Mouse (Mus musculus) liver, embryonic 11.5 days (tissue): ENCODE results near the gene Nploc4. TPM values are rescaled to one million over a fixed set of nuclear protein-coding genes. Genes with fewer than 3 reads are reported as not detected.

Experiments
- ATAC-seq: fragments of 200-750 bp; cut with Nextera tagmentation; replicated peaks from 2 replicates; pipeline ENCODE4 v1.8.0; 2017; ENCODE audit warnings: moderate number of reproducible peaks, mild to moderate bottlenecking, moderate TSS enrichment, moderate library complexity; ENCODE audit not compliant: low FRiP score
- DNase-seq: peaks from one replicate; pipeline ENCODE4 v3.0.0-alpha.2; 2017; ENCODE audit warnings: low spot score
- H3K27ac ChIP-seq: fragments of 300-500 bp; sonication (generic); 2 replicates; pipeline ENCODE4 v1.5.1; 2014; ENCODE audit warnings: mild to moderate bottlenecking, low read depth, low read length, control low read depth
- H3K27me3 ChIP-seq: fragments of 300-500 bp; sonication (generic); replicated peaks from 2 replicates; pipeline ENCODE4 v1.6.1; 2014; ENCODE audit warnings: low read length, mixed read lengths; ENCODE audit not compliant: control insufficient read depth, insufficient read depth
- H3K36me3 ChIP-seq: fragments of 300-500 bp; sonication (generic); 2 replicates; pipeline ENCODE4 v1.6.1; 2014; ENCODE audit warnings: mild to moderate bottlenecking, low read length, moderate library complexity, mixed read lengths; ENCODE audit not compliant: control insufficient read depth, insufficient read depth
- H3K4me1 ChIP-seq: fragments of 300-500 bp; sonication (generic); replicated peaks from 2 replicates; pipeline ENCODE4 v1.6.1; 2014; ENCODE audit warnings: low read length, mixed read lengths; ENCODE audit not compliant: control insufficient read depth, insufficient read depth
- H3K4me2 ChIP-seq: fragments of 300-500 bp; sonication (generic); 2 replicates; pipeline ENCODE4 v1.6.1; 2014; ENCODE audit warnings: mild to moderate bottlenecking, control low read depth, moderate library complexity
- H3K4me3 ChIP-seq: fragments of 300-500 bp; sonication (generic); 2 replicates; pipeline ENCODE4 v1.5.1; 2014; ENCODE audit warnings: low read depth, low read length, control low read depth
- H3K9ac ChIP-seq: fragments of 300-500 bp; sonication (generic); 2 replicates; pipeline ENCODE4 v1.6.1; 2014; ENCODE audit warnings: low read depth, low read length, control low read depth
- H3K9me3 ChIP-seq: fragments of 300-500 bp; sonication (generic); 2 replicates; pipeline ENCODE4 v1.6.1; 2016; ENCODE audit warnings: low read length, inconsistent platforms, mixed read lengths; ENCODE audit not compliant: control insufficient read depth
- WGBS: fragments of 180-500 bp; shearing (Covaris S2); extraction: QIAGEN DNeasy Blood & Tissue Kit; methylation state at CpG from one replicate; pipeline ENCODE4 v1.1.7; 2014; 5-methylcytosine and 5-hydroxymethylcytosine counted together
- microRNA-seq: library from miRNA; unstranded; fragments of <30 nt; microRNA quantifications from one replicate; pipeline ENCODE4, GENCODE M21; 2017; ENCODE audit warnings: borderline number of aligned reads
- polyA plus RNA-seq: library from polyadenylated mRNA; unstranded; fragments of >200 nt; fragmentation: Nextera tagmentation; extraction: Ambion mirVana; gene quantifications from 2 replicates; pipeline ENCODE4 v1.2.1, GENCODE M21; 2014

The Nploc4 gene
- polyA plus RNA-seq, 1 experiment from 2014 or later, result 44.5 TPM

DNA sequence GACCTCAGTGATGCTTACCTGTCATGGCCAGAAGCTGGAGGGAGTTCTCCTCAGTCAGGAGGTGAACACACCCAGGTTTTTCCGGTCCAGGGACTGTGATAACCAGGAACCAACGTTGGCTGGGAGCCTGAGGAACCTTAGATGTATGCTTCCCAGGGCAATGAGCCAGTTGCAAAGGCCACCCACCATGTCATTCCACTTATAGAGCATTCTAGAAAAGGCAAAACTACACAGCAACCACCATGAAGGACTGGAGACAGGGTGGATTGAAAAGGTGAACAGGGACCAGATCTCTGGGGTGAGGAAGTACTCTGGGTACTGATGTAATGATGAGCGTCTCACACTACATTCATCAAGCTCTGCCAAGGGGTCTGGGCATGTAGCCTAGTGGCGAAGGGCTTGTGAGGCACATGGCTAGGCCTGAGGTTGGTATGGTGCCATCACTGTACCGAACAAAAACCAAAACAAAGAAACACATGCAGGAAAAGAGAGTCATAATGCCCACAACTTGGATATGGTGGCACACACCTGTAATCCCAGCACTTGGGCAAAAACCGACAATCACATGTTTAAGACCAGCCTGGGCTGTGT, 102.0 kb downstream of the Nploc4 start:
- 80% methylated on average over 6 of the region's 6 CpGs for WGBS
- no peak for DNase-seq
- H3K27me3 ChIP-seq, result no peaks in the 10 kb centered on the region
- H3K27ac ChIP-seq, result no peak overlapping the region
- no peaks in the 10 kb centered on the region for H3K36me3 ChIP-seq
- H3K9ac ChIP-seq, result no peak overlapping the region
- H3K9me3 ChIP-seq, result no peaks in the 10 kb centered on the region
- peaks cover 6% of the 10 kb centered on the region; the same call in 1 of the 2 replicates for H3K4me1 ChIP-seq
- no peak overlapping the region for H3K4me3 ChIP-seq
- H3K4me2 ChIP-seq, result no peak overlapping the region
- ATAC-seq, result no peak

Small RNAs within 50 kb of the gene (microRNA-seq; reads per million reads assigned to microRNA genes)
- gene Gm23419 (not detected), gene Mir6935 (6.7 reads per million, percentile 17 among the genes with 10 or more reads in this experiment)

Other genes starting within 250 kb of the Nploc4 start
- gene Bahcc1, start 204.8 kb downstream of the Nploc4 start, polyA plus RNA-seq, result 6.7 and 8.8 TPM in 2 replicates
- gene Actg1, start 89.2 kb downstream of the Nploc4 start, polyA plus RNA-seq, result 1,592 and 1,704 TPM in 2 replicates
- 0.29 TPM in 1 of 2 replicates, not detected in the other for gene Fscn2, start 76.2 kb downstream of the Nploc4 start, polyA plus RNA-seq
- gene Faap100, start 58.9 kb downstream of the Nploc4 start, polyA plus RNA-seq, result 22.8 and 23.2 TPM in 2 replicates
- 0.10 TPM in 1 of 2 replicates, not detected in the other for gene Tspan10, start 4.9 kb upstream of the Nploc4 start, polyA plus RNA-seq
- gene Pde6g, start 15.8 kb upstream of the Nploc4 start, polyA plus RNA-seq, result 0.18 and 0.51 TPM in 2 replicates
- 12.7 and 16.8 TPM in 2 replicates for gene Oxld1, start 20.4 kb upstream of the Nploc4 start, polyA plus RNA-seq
- 51.5 and 52.0 TPM in 2 replicates for gene Ccdc137, start 20.4 kb upstream of the Nploc4 start, polyA plus RNA-seq
- 39.1 and 40.2 TPM in 2 replicates for gene Arl16, start 29.9 kb upstream of the Nploc4 start, polyA plus RNA-seq
- 252 and 266 TPM in 2 replicates for gene Mrpl12, start 46.9 kb upstream of the Nploc4 start, polyA plus RNA-seq
- 65.5 and 70.6 TPM in 2 replicates for gene Slc25a10, start 54.1 kb upstream of the Nploc4 start, polyA plus RNA-seq
- gene Gcgr, start 93.0 kb upstream of the Nploc4 start, polyA plus RNA-seq, result 7.6 and 7.7 TPM in 2 replicates
- 117 and 123 TPM in 2 replicates for gene Mcrip1, start 112.0 kb upstream of the Nploc4 start, polyA plus RNA-seq
- gene Ppp1r27, start 113.4 kb upstream of the Nploc4 start, polyA plus RNA-seq, result not detected in 2 replicates
- 648 and 680 TPM in 2 replicates for gene P4hb, start 135.5 kb upstream of the Nploc4 start, polyA plus RNA-seq
- 557 and 561 TPM in 2 replicates for gene Arhgdia, start 143.9 kb upstream of the Nploc4 start, polyA plus RNA-seq
- gene Alyref, start 160.7 kb upstream of the Nploc4 start, polyA plus RNA-seq, result 601 and 617 TPM in 2 replicates
- gene Anapc11, start 160.7 kb upstream of the Nploc4 start, polyA plus RNA-seq, result 200 and 208 TPM in 2 replicates
- 3.6 and 6.3 TPM in 2 replicates for gene Npb, start 170.8 kb upstream of the Nploc4 start, polyA plus RNA-seq
- 165 and 175 TPM in 2 replicates for gene Pcyt2, start 180.2 kb upstream of the Nploc4 start, polyA plus RNA-seq
- 48.6 and 54.8 TPM in 2 replicates for gene Sirt7, start 187.5 kb upstream of the Nploc4 start, polyA plus RNA-seq
- 32.6 and 34.8 TPM in 2 replicates for gene Mafg, start 195.9 kb upstream of the Nploc4 start, polyA plus RNA-seq
- gene Pycr1, start 206.1 kb upstream of the Nploc4 start, polyA plus RNA-seq, result 18.5 and 21.2 TPM in 2 replicates
- gene Myadml2, start 210.4 kb upstream of the Nploc4 start, polyA plus RNA-seq, result 0.34 and 0.60 TPM in 2 replicates
- gene Notum, start 223.5 kb upstream of the Nploc4 start, polyA plus RNA-seq, result 0.51 and 0.52 TPM in 2 replicates
- gene Aspscr1, start 235.3 kb upstream of the Nploc4 start, polyA plus RNA-seq, result 83.7 and 97.1 TPM in 2 replicates